Mouse (Mus musculus) lung, postnatal 4 days (tissue): ENCODE measurements at regions not wholly inside any gene's neighbourhood (a gene's known extent, or its start where the extent isn't known, plus 50 kb on each side); places are given as distances from the start of the nearest gene placed in this dataset.

Source experiments
- DNase-seq, 2 experiments: peaks; one replicate each; pipeline ENCODE4 v3.0.0; 2021

GRCm38 (mm10) chr11:50547776-50548175, 54.1 kb upstream of the Adamts2 start:
- no peak for DNase-seq

DNA sequence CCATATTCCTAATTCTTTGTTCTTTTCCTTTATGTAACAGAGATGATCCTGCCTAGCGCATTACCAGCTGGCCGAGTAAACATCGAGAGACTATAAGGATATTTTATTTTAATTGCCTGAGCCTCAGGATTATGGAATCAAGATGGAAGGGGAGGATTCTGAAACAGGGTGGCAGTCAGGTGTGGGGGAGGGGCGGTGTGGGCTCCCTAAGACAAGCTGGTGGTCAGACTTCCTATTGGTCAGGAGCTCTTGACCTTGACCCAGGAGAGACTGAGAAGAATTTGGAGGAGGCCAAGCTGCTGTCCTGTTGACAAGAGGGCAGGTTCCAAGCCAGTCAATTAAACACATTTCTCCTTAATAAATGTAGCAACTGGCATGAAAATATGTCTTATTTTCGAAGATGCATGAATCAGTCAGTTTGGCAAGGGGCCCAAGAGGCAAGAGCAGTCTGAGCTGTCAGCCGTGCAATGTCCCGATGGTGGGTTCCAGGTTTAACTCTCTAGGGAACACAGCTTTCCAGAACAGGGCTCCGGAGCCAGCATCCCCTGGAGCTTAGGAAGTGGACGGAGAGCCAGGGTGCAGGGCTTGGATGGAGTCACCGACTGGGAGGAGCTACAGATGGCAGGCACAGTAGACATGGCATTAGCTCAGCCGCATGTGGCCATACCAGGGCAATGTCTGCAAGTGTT, 55.3 kb upstream of the Adamts2 start:
- DNase-seq, result no peak

DNA sequence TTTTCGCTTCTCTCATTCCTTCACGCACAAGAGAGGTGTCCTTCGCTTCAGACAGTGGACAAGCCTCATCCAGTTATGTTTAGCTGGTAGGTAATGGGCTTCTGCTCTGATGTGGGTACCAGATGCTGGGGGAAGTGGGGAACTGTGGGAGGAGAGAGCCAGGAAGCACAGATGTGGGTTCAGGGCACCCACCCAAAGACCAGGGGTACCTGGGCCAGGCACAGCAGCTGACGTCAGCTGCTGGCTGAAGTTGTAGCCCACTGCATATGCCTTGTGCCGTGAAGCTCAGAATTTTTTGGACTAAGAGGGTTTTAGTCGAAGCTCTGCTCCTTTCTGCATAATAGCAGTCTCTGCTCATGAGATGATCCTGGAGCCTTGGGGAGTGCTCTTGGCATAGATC, 56.5 kb upstream of the Adamts2 start:
- no peak for DNase-seq

- DNase-seq, result peak; percentile 15 to 49
These were observed 61.7 kb upstream of the Adamts2 start for GRCm38 (mm10) chr11:50540136-50540535.

DNA sequence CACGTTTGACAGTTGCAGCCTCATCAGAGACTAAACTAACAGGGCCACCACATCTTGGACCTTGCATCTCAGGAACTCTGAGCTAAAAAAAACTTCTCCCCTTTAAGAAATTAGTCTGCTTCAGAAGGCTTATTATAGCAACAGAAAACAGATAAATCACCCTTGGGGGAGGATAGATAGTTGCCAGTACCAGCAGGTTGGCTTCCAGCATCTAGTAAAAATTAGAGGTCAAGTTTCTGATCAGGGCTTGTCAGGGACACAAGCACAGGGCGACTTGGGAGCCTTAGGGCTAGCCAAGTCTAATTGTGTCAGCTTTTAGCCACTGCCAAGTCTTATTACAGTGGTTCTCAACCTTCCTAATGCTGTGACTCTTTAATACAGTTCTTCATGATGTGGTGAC, 67.6 kb upstream of the Adamts2 start:
- no peak for DNase-seq

GRCm38 (mm10) chr11:50527923-50528322, 74.0 kb upstream of the Adamts2 start:
- DNase-seq, result no peak

DNA sequence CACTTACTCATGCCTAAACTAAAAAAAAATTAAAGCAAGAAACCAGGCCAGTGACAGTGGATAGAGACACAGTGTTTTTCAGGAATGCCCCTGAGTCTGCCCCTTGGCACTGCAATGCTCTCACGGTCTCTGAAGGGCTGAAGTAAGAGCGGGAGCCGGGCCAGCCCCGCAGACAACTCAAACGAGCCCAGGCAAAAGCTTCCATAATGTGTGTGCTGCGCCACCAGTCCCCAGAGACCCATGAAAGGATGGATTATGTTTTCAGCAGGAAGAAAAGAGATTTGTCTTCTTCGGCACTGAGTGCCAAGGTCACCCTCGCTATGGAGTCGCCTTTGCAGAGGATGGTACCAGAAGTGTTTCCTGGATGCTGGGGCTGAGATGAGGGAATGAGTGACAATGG, 81.7 kb upstream of the Adamts2 start:
- no peak for DNase-seq

DNA sequence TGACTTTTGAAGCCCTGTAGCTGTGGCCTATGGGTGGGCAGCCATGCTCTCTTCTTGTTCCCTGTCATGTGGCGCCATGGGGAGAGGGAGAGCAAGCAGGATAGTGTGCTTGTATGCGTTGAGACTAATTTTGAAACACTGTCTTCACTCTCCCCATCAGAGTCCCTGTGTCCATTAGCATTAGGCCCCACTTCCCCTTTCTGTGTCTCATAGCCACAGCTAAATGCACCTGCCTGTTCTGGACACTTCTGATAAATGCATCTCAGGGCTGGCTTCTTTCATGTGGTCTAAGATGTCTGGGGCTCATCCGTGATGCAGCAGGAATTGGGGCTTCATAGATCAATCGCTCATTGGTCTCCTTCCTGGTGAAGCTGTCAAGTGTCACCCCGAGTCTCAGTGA, 77.0 kb upstream of the Rufy1 start:
- no peak for DNase-seq

DNA sequence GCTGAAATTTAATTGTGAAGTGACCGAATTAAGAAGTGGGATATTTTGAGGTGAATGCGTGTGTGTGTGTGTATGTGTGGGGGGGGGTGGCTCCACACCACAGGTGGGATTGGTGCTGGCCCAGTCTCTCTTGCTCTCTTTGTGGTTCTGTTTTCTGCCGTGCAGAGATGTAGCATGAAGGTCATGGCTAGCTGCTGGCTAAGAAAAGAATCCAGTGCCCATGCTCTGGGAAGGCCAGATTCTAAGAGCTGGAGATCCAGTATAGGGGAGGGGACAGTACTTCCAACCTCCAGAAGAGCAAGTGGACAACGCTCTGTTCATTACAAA, 76.5 kb upstream of the Rufy1 start:
- no peak for DNase-seq

GRCm38 (mm10) chr11:50506820-50507497, 76.0 kb upstream of the Rufy1 start:
- no peak for DNase-seq

GRCm38 (mm10) chr11:50501352-50501751, 70.4 kb upstream of the Rufy1 start:
- DNase-seq, result peak; percentile 24 to 55

GRCm38 (mm10) chr11:50493123-50493476, 62.2 kb upstream of the Rufy1 start:
- DNase-seq, result no peak

GRCm38 (mm10) chr11:50492399-50493122, 61.6 kb upstream of the Rufy1 start:
- no peak for DNase-seq

DNA sequence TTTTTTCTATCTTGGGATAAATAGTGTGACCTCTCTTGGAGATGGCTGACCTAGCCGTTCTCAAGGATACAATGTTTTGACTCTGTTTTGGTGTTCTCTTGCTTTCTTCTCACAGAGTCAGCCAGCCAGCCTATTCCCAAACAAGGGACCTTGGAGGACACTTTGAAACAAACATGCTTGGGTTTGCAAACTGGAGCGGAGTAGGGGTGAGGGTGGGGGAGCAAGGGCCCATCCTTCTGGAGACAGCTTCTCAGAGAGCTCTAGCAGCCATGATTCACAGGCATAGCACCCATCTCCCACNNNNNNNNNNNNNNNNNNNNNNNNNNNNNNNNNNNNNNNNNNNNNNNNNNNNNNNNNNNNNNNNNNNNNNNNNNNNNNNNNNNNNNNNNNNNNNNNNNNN, 52.9 kb upstream of the Rufy1 start:
- DNase-seq, result no peak

- DNase-seq, result no peak
These were observed 52.2 kb upstream of the Rufy1 start for GRCm38 (mm10) chr11:50483116-50483515.

GRCm38 (mm10) chr11:50482607-50483006, 51.7 kb upstream of the Rufy1 start:
- DNase-seq, result no peak
